Mouse (Mus musculus): ENCODE measurements at regions not wholly inside any gene's neighbourhood (a gene's known extent, or its start where the extent isn't known, plus 50 kb on each side); places are given as distances from the start of the nearest gene placed in this dataset.
A peak's percentile ranks its signal among the peaks of the same experiment; 100 is the strongest.

- Histone ChIP-seq H3K4me3 (ENCODE audit: insufficient read depth, low read length) (no peak overlapping the region), H3K4me1 (ENCODE audit: control insufficient read depth, insufficient read depth, low read length) (peaks cover 38% of the 10 kb centered on the region), H3K27ac (ENCODE audit: insufficient read depth, low read depth, low read length) (peak overlapping the region; percentile 51; the same call in 1 of the 2 replicates)
- TF ChIP-seq CTCF (IDR thresholded peaks at IDR 0.05; ENCODE audit: low read depth, low read length) (no peak), POLR2A (IDR thresholded peaks at IDR 0.05; ENCODE audit: borderline replicate concordance, low read depth, low read length) (no peak)
These were observed 152.8 kb upstream of the Zeb2 start for GRCm38 (mm10) chr2:45270035-45270434.

- TF ChIP-seq CTCF (IDR thresholded peaks at IDR 0.05; ENCODE audit: low read depth, low read length) = no peak
- no peak for TF ChIP-seq POLR2A (IDR thresholded peaks at IDR 0.05; ENCODE audit: borderline replicate concordance, low read depth, low read length)
- H3K4me3 ChIP-seq (ENCODE audit: insufficient read depth, low read length) = no peak overlapping the region
- H3K27ac ChIP-seq (ENCODE audit: insufficient read depth, low read depth, low read length) = peak overlapping the region; percentile 7
- peaks cover 27% of the 10 kb centered on the region for H3K4me1 ChIP-seq (ENCODE audit: control insufficient read depth, insufficient read depth, low read length)
These were observed 148.6 kb upstream of the Zeb2 start for GRCm38 (mm10) chr2:45265819-45266218.

- H3K27ac ChIP-seq (ENCODE audit: insufficient read depth, low read depth, low read length) = peak overlapping the region; percentile 95
- no peak overlapping the region for H3K4me3 ChIP-seq (ENCODE audit: insufficient read depth, low read length)
- peaks cover 31% of the 10 kb centered on the region for H3K4me1 ChIP-seq (ENCODE audit: control insufficient read depth, insufficient read depth, low read length)
- TF ChIP-seq CTCF (IDR thresholded peaks at IDR 0.05; ENCODE audit: low read depth, low read length) (no peak), POLR2A (IDR thresholded peaks at IDR 0.05; ENCODE audit: borderline replicate concordance, low read depth, low read length) (no peak)
These were observed 144.8 kb upstream of the Zeb2 start for GRCm38 (mm10) chr2:45261949-45262348.

GRCm38 (mm10) chr2:45258897-45259296 is 141.7 kb upstream of the Zeb2 start:
- H3K27ac ChIP-seq (ENCODE audit: insufficient read depth, low read depth, low read length) = no peak overlapping the region
- TF ChIP-seq POLR2A (IDR thresholded peaks at IDR 0.05; ENCODE audit: borderline replicate concordance, low read depth, low read length) (no peak), CTCF (IDR thresholded peaks at IDR 0.05; ENCODE audit: low read depth, low read length) (no peak)
- peaks cover 23% of the 10 kb centered on the region for H3K4me1 ChIP-seq (ENCODE audit: control insufficient read depth, insufficient read depth, low read length)
- H3K4me3 ChIP-seq (ENCODE audit: insufficient read depth, low read length) = no peak overlapping the region

DNA sequence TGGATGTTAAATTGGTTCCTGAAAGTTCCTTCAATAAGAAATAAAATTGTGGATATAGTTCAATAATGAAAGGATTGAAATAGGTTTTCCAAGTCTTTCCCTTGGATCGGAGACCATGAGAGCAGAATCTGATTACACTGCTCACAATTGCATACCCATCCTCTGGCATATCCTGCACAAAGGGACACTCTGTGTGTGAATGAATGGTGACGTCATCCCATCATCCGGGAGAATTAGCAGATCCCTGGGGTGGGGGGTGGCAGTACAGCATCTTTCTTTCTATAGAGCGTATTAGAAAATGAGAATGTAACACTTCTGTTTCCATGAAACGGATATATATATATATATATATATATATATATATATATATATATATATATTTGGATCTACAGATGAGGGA is 139.2 kb upstream of the Zeb2 start:
- Histone ChIP-seq H3K27ac (ENCODE audit: insufficient read depth, low read depth, low read length) (no peak overlapping the region), H3K4me3 (ENCODE audit: insufficient read depth, low read length) (no peak overlapping the region), H3K4me1 (ENCODE audit: control insufficient read depth, insufficient read depth, low read length) (peaks cover 14% of the 10 kb centered on the region)
- TF ChIP-seq CTCF (IDR thresholded peaks at IDR 0.05; ENCODE audit: low read depth, low read length) = no peak
- TF ChIP-seq POLR2A (IDR thresholded peaks at IDR 0.05; ENCODE audit: borderline replicate concordance, low read depth, low read length) = no peak

GRCm38 (mm10) chr2:45253936-45254335 is 136.7 kb upstream of the Zeb2 start:
- no peak for TF ChIP-seq CTCF (IDR thresholded peaks at IDR 0.05; ENCODE audit: low read depth, low read length)
- no peak for TF ChIP-seq POLR2A (IDR thresholded peaks at IDR 0.05; ENCODE audit: borderline replicate concordance, low read depth, low read length)
- Histone ChIP-seq H3K4me1 (ENCODE audit: control insufficient read depth, insufficient read depth, low read length) (peaks cover 4% of the 10 kb centered on the region; the same call in 1 of the 2 replicates), H3K4me3 (ENCODE audit: insufficient read depth, low read length) (no peak overlapping the region), H3K27ac (ENCODE audit: insufficient read depth, low read depth, low read length) (no peak overlapping the region)

DNA sequence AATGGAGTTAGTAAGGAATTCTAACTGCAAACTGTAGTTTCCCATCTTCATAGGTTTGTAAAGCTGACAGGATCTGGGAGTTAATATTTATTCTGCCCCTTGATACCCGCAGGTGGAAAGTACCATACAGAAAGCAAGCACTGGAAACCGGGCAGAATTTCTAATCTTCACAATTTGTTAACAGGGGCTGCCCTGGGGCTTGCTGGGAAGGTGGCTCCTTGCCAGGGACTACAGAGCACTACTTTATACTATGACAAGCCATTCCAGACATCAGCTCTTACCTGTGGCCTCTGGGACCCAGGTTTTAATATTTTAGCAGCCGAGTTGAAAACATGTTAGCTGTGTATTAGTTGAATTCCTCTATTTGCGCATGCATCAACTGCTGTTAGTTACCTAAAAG is 135.1 kb upstream of the Zeb2 start:
- H3K27ac ChIP-seq (ENCODE audit: insufficient read depth, low read depth, low read length) = no peak overlapping the region
- no peak for TF ChIP-seq POLR2A (IDR thresholded peaks at IDR 0.05; ENCODE audit: borderline replicate concordance, low read depth, low read length)
- no peak overlapping the region for H3K4me3 ChIP-seq (ENCODE audit: insufficient read depth, low read length)
- H3K4me1 ChIP-seq (ENCODE audit: control insufficient read depth, insufficient read depth, low read length) = peaks cover 4% of the 10 kb centered on the region

DNA sequence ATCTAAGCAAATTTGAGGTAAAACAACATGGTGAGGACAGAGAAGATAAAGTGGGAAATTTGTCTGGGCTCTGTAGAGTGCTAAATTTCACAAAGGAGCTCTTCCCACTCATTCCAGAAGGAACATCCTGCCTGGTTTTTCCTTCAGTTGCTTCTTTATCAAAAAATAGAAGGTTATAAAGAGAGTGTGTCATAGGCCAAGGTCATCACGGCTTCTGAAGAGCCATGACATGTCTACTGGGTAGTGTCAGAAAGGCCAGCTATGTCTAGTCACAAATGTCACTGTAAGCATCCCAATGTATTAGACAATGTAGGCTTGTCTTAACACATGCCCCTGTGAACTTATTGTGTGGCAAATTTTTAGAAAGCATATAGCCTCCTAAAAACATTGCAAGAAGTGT is 132.5 kb upstream of the Zeb2 start:
- TF ChIP-seq POLR2A (IDR thresholded peaks at IDR 0.05; ENCODE audit: borderline replicate concordance, low read depth, low read length) = no peak
- TF ChIP-seq CTCF (IDR thresholded peaks at IDR 0.05; ENCODE audit: low read depth, low read length) = no peak
- Histone ChIP-seq H3K4me3 (ENCODE audit: insufficient read depth, low read length) (no peak overlapping the region), H3K27ac (ENCODE audit: insufficient read depth, low read depth, low read length) (no peak overlapping the region), H3K4me1 (ENCODE audit: control insufficient read depth, insufficient read depth, low read length) (peaks cover 20% of the 10 kb centered on the region)

- no peak overlapping the region for H3K4me3 ChIP-seq (ENCODE audit: insufficient read depth, low read length)
- peak overlapping the region; percentile 99 for H3K27ac ChIP-seq (ENCODE audit: insufficient read depth, low read depth, low read length)
- peaks cover 24% of the 10 kb centered on the region for H3K4me1 ChIP-seq (ENCODE audit: control insufficient read depth, insufficient read depth, low read length)
- no peak for TF ChIP-seq POLR2A (IDR thresholded peaks at IDR 0.05; ENCODE audit: borderline replicate concordance, low read depth, low read length)
- no peak for TF ChIP-seq CTCF (IDR thresholded peaks at IDR 0.05; ENCODE audit: low read depth, low read length)
These were observed 129.1 kb upstream of the Zeb2 start for GRCm38 (mm10) chr2:45246061-45246945.

- Histone ChIP-seq H3K27ac (ENCODE audit: insufficient read depth, low read depth, low read length) (peak overlapping the region; percentile 99), H3K4me3 (ENCODE audit: insufficient read depth, low read length) (no peak overlapping the region)
- TF ChIP-seq POLR2A (IDR thresholded peaks at IDR 0.05; ENCODE audit: borderline replicate concordance, low read depth, low read length) = no peak
- no peak for TF ChIP-seq CTCF (IDR thresholded peaks at IDR 0.05; ENCODE audit: low read depth, low read length)
These were observed 128.3 kb upstream of the Zeb2 start for GRCm38 (mm10) chr2:45245506-45245905.

More at GRCm38 (mm10) chr2:45245506-45245905, 128.3 kb upstream of the Zeb2 start:
- peaks cover 28% of the 10 kb centered on the region for H3K4me1 ChIP-seq (ENCODE audit: control insufficient read depth, insufficient read depth, low read length)

All from bone marrow macrophage, adult 2 months (primary cell).